Mouse (Mus musculus): ENCODE measurements around the gene Acp1.

GRCm38 (mm10) chr12:30848521-30848920 is 62.9 kb downstream of the Acp1 start:
- TF ChIP-seq EP300 (IDR thresholded peaks at IDR 0.05; ENCODE audit: low read depth) = no peak
- no peak for TF ChIP-seq CTCF (IDR thresholded peaks at IDR 0.05; ENCODE audit: low read depth)
